Mouse (Mus musculus) embryonic stem cell, embryonic (primary cell): ENCODE measurements at regions not wholly inside any gene's neighbourhood (a gene's known extent, or its start where the extent isn't known, plus 50 kb on each side); places are given as distances from the start of the nearest gene placed in this dataset.

Experiments
- CTCF ChIA-PET, 4 experiments: fragments of 300-600 bp in 2 of 4; fragments of 350-600 bp in 2 of 4; sonication (Branson Sonifier 250); formaldehyde crosslinking; loops; one replicate each; lab custom pipeline; 2022; ENCODE audit warnings: inconsistent platforms in 2 of 4; lab: Charles Lee
- POLR2A ChIA-PET, 4 experiments: fragments of 300-600 bp in 2 of 4; fragments of 350-600 bp in 2 of 4; sonication (Branson Sonifier 250); formaldehyde crosslinking; loops; one replicate each; lab custom pipeline; 2022; ENCODE audit warnings: antibody characterized with exemption in 4 of 4, inconsistent platforms in 1 of 4; lab: Charles Lee

DNA sequence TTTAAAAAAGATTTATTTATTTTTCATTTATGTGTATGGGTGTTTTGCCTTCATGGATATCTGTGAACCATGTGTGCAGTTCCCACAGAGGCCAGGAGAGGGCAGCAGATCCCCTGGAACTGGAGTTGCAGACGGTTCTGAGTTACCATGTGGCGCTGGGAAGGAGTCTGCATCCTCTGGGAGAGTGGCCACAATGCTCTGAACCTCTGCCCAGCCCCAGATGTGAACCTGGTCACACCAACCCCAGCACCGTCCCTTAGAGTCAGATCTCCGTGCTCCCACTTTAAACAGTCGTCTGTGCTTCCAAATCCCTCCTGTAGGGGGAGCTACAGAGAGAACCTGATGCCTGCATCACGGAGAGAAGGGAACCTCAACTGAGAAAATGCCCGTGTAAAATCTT lies 222.5 kb upstream of the Kcnab2 start:
- POLR2A ChIA-PET: interaction anchor here in 1 of 4 experiments (1.0 kb wide), 1 partner anchor 117 kb away, joined by 3 read pairs; no protein-coding TSS in a partner anchor
- CTCF ChIA-PET: interaction anchor here (0.6 to 2.3 kb wide), 66 partner anchors 9 to 1319 kb away, joined by 3 to 15 read pairs (median 4); no protein-coding TSS in a partner anchor

- POLR2A ChIA-PET: interaction anchor here in 1 of 4 experiments (0.6 kb wide), 1 partner anchor 60 kb away, joined by 4 read pairs; no protein-coding TSS in a partner anchor
- CTCF ChIA-PET: interaction anchor here in 1 of 4 experiments (0.6 to 1.4 kb wide), 3 partner anchors 72 to 787 kb away, joined by 3 to 4 read pairs (median 3); no protein-coding TSS in a partner anchor
Measured at GRCm38 (mm10) chr4:152697247-152697960, 219.7 kb upstream of the Kcnab2 start.

DNA sequence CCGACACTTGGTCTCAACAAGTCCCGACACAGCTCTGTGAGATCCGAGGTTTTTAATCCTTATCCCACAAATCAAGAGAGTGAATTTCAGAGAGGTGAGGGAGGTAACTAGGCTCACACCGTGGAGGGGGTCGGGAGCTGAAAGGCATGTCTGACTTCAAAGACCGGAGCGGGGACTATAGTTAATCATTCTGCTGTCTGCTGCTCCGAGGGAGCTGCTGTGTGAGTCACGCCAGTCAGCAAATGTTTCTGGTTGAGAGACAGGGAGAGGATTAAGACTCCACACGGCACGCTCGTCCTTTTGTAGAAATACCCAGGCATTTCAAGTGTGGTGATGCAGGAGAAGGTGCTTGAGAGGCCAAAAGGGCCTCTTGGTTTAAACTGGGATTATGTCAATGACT lies 214.1 kb upstream of the Kcnab2 start:
- POLR2A ChIA-PET: interaction anchor here in 1 of 4 experiments (0.5 kb wide), 1 partner anchor 138 kb away, joined by 3 read pairs; no protein-coding TSS in a partner anchor
- CTCF ChIA-PET: interaction anchor here in 3 of 4 experiments (0.9 to 1.2 kb wide), 3 partner anchors 9 to 135 kb away, joined by 3 to 6 read pairs (median 4); no protein-coding TSS in a partner anchor

DNA sequence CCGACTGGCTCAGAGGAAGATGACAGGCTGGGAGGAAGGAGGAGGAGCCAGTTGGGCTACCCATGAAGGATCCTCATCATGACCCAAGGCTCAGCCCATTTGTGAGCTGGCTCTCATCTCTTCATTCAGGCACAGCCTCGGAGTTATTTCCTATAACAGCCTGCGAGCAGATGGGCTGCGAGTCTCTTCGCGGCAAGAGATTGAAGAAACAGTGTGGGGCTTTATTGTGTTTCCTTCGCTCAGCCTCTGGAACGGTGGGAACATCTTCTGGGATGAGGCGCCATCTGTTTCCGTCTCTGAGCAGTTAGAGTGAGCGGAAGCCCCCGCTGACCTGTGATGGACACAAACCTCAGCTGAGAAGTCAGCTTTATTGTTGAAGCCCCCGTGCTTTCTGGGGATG lies 213.6 kb upstream of the Kcnab2 start:
- ChIA-PET POLR2A (no interaction called here), CTCF (interaction anchor here in 3 of 4 experiments (0.9 to 1.2 kb wide), 3 partner anchors 9 to 136 kb away, joined by 3 to 6 read pairs (median 4); no protein-coding TSS in a partner anchor)

DNA sequence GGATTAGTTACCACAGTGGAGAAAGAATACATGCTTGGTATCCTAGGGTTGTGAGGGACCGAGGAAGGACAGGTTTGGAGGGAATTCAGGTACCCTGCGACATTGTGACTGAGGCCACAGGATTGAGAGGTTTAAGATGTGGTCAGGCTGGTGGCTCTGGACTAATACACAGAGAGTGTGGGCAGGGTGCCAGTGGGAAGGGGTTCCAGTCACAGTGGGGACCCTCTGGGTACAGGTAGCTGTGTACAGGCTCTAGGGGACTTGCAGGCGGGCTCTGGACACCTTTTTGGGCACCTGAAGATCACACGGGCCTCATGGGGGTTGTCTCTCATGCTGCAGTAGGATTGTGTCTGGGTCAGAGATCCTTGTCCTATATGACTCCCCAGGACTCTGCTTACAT lies 213.1 kb upstream of the Kcnab2 start:
- CTCF ChIA-PET: interaction anchor here in 3 of 4 experiments (1.0 to 1.2 kb wide), 4 partner anchors 9 to 685 kb away, joined by 3 to 6 read pairs (median 4); no protein-coding TSS in a partner anchor
- POLR2A ChIA-PET: no interaction called here

DNA sequence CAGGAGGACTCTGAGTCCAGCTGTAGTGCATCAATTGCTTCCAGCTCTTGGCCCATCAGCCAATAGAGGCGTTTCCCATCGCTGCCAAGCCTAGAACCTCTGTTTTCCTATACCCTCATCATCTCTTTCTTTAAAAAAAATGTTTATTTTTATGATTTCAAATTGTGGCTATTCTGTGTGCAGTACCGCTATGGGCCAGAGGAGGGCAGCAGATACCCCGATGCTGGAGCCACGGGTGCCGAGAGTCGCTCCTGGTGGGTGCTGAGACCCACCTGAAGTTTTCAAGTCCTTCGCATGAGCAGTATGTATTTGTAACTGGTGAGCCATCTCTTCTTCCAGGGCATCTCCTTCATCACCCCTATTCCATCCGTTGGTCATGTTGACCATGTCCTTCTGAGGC lies 212.2 kb upstream of the Kcnab2 start:
- ChIA-PET CTCF (interaction anchor here in 2 of 4 experiments (1.0 kb wide), 2 partner anchors 10 to 686 kb away, joined by 3 to 5 read pairs; no protein-coding TSS in a partner anchor), POLR2A (no interaction called here)

GRCm38 (mm10) chr4:152686509-152687081 lies 208.9 kb upstream of the Kcnab2 start:
- ChIA-PET CTCF (interaction anchor here in 2 of 4 experiments (1.1 to 1.3 kb wide), 2 partner anchors 14 kb away, joined by 4 to 6 read pairs; no protein-coding TSS in a partner anchor), POLR2A (no interaction called here)

GRCm38 (mm10) chr4:152674140-152674539 lies 196.5 kb upstream of the Kcnab2 start:
- CTCF ChIA-PET: no interaction called here
- POLR2A ChIA-PET: no interaction called here

DNA sequence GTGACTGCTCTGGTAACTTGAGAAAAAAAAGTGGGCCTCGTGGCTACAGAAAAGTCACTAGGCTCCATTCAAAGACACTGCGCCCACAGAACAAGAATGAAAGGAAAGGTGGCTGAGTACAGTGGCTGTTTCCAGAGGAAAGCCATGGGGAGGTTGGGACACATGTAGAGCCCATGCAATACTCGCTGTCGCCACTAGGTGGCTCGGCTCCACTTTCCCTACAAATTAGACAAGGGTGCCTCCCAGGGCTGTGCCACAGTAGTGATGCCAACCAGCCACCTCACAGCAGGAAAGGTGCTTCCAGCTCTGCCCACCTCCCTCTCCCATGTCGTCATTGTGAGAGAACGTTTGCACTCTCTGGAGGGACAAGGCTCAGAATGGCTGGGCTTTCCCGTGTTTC lies 185.8 kb upstream of the Kcnab2 start:
- ChIA-PET CTCF (interaction anchor here in 3 of 4 experiments (0.7 to 1.9 kb wide), 23 partner anchors 9 to 817 kb away, joined by 3 to 12 read pairs (median 4); no protein-coding TSS in a partner anchor), POLR2A (no interaction called here)

- CTCF ChIA-PET: interaction anchor here in 3 of 4 experiments (0.5 to 1.9 kb wide), 28 partner anchors 8 to 1938 kb away, joined by 3 to 12 read pairs (median 4); no protein-coding TSS in a partner anchor
- POLR2A ChIA-PET: interaction anchor here in 1 of 4 experiments (0.6 kb wide), 1 partner anchor 199 kb away, joined by 8 read pairs; no protein-coding TSS in a partner anchor
Measured at GRCm38 (mm10) chr4:152663069-152663468, 185.4 kb upstream of the Kcnab2 start.

- ChIA-PET POLR2A (interaction anchor here in 1 of 4 experiments (0.6 kb wide), 1 partner anchor 199 kb away, joined by 8 read pairs; no protein-coding TSS in a partner anchor), CTCF (interaction anchor here in 3 of 4 experiments (0.5 to 1.9 kb wide), 20 partner anchors 10 to 1939 kb away, joined by 3 to 12 read pairs (median 4); no protein-coding TSS in a partner anchor)
Measured at GRCm38 (mm10) chr4:152662439-152662838, 184.8 kb upstream of the Kcnab2 start.

DNA sequence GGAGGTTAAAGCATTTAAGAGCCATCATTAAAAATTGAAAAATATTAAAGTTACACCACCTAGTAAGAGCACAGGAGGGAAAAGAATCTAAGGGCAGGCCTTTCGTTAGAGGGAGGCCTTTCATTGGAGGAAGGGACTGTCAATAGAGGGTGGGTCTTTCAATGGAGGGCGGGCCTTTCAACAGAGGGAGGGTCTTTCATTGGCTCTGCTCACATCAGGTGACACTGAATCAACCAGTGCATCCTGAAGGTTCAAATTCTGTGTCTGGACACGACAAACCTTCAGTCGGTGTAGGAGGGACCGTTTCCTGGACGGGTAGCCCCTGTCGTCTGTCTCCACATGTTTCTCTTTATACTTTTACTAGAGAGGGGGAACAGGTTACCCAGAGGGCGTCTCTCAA lies 172.5 kb upstream of the Kcnab2 start:
- ChIA-PET CTCF (interaction anchor here in 2 of 4 experiments (1.1 to 2.1 kb wide), 3 partner anchors 13 to 103 kb away, joined by 3 to 8 read pairs (median 3); no protein-coding TSS in a partner anchor), POLR2A (interaction anchor here in 1 of 4 experiments (1.3 kb wide), 1 partner anchor 78 kb away, joined by 3 read pairs; no protein-coding TSS in a partner anchor)

GRCm38 (mm10) chr4:152647620-152648019 lies 169.9 kb upstream of the Kcnab2 start:
- ChIA-PET POLR2A (interaction anchor here in 1 of 4 experiments (0.7 kb wide), 1 partner anchor 82 kb away, joined by 3 read pairs; no protein-coding TSS in a partner anchor), CTCF (interaction anchor here (0.6 to 1.9 kb wide), 15 partner anchors 9 to 956 kb away, joined by 3 to 10 read pairs (median 3); no protein-coding TSS in a partner anchor)

GRCm38 (mm10) chr4:152647084-152647483 lies 169.4 kb upstream of the Kcnab2 start:
- ChIA-PET CTCF (interaction anchor here (0.5 to 1.9 kb wide), 16 partner anchors 8 to 957 kb away, joined by 3 to 10 read pairs (median 4); no protein-coding TSS in a partner anchor), POLR2A (no interaction called here)

GRCm38 (mm10) chr4:152637088-152637487 lies 159.4 kb upstream of the Kcnab2 start:
- ChIA-PET POLR2A (interaction anchor here in 1 of 4 experiments (0.6 kb wide), 1 partner anchor 60 kb away, joined by 4 read pairs; no protein-coding TSS in a partner anchor), CTCF (interaction anchor here in 2 of 4 experiments (1.3 to 2.1 kb wide), 2 partner anchors 10 to 12 kb away, joined by 3 to 7 read pairs; no protein-coding TSS in a partner anchor)

- ChIA-PET CTCF (interaction anchor here in 3 of 4 experiments (1.0 to 1.6 kb wide), 5 partner anchors 8 to 13 kb away, joined by 3 to 7 read pairs (median 3); no protein-coding TSS in a partner anchor), POLR2A (no interaction called here)
Measured at GRCm38 (mm10) chr4:152633896-152634295, 156.2 kb upstream of the Kcnab2 start.

- POLR2A ChIA-PET: interaction anchor here in 1 of 4 experiments (0.8 kb wide), 1 partner anchor 319 kb away, joined by 4 read pairs; no protein-coding TSS in a partner anchor
- CTCF ChIA-PET: interaction anchor here in 2 of 4 experiments (0.6 to 1.8 kb wide), 3 partner anchors 11 to 385 kb away, joined by 3 to 5 read pairs (median 3); no protein-coding TSS in a partner anchor
Measured at GRCm38 (mm10) chr4:152628111-152628510, 150.4 kb upstream of the Kcnab2 start.
